Mouse (Mus musculus) heart, adult 2 months (tissue): ENCODE data around the gene Rela. TPM values are rescaled to one million over a fixed set of nuclear protein-coding genes. Genes with fewer than 3 reads are reported as not detected.

Experiments
- DNase-seq, 2 experiments: peaks; one replicate each; pipeline ENCODE4 v3.0.0; 2021
- H3K27ac ChIP-seq: fragments of 200-600 bp; 2 replicates; pipeline ENCODE4 v1.8.1; 2022
- H3K27me3 ChIP-seq: fragments of 200-500 bp; 2 replicates; pipeline ENCODE4 v1.6.1; 2012; ENCODE audit warnings: mild to moderate bottlenecking, low read length, inconsistent platforms, mixed read lengths; ENCODE audit not compliant: control insufficient read depth, insufficient read depth
- H3K36me3 ChIP-seq: fragments of 200-500 bp; 2 replicates; pipeline ENCODE4 v1.6.1; 2012; ENCODE audit warnings: low read length, inconsistent platforms; ENCODE audit not compliant: control insufficient read depth, insufficient read depth
- H3K4me1 ChIP-seq: fragments of 200-500 bp; 2 replicates; pipeline ENCODE4 v1.6.1; 2011; ENCODE audit warnings: low read length; ENCODE audit not compliant: control insufficient read depth, insufficient read depth
- H3K4me3 ChIP-seq: fragments of 200-600 bp; 2 replicates; pipeline ENCODE4 v1.8.1; 2022
- H3K79me2 ChIP-seq: fragments of 200-500 bp; replicated peaks from 2 replicates; pipeline ENCODE4 v1.6.1; 2012; ENCODE audit warnings: mild to moderate bottlenecking, inconsistent platforms, low read length, moderate library complexity, mixed read lengths; ENCODE audit not compliant: control insufficient read depth, insufficient read depth
- H3K9ac ChIP-seq: fragments of 200-500 bp; 2 replicates; pipeline ENCODE4 v1.6.1; 2012; ENCODE audit warnings: low read depth, mild to moderate bottlenecking, control low read depth, inconsistent platforms, low read length, mixed read lengths
- CTCF ChIP-seq: fragments of 200-600 bp; IDR thresholded peaks from 2 replicates; pipeline ENCODE4 v1.8.1; 2022; ENCODE audit warnings: antibody characterized with exemption, mild to moderate bottlenecking, moderate library complexity
- EP300 ChIP-seq: fragments of 200-500 bp; IDR thresholded peaks from 2 replicates; pipeline ENCODE4 v1.6.1; 2011; ENCODE audit warnings: low read depth, low read length, control low read depth; ENCODE audit not compliant: insufficient read depth
- POLR2A ChIP-seq: fragments of 200-500 bp; IDR thresholded peaks from 2 replicates; pipeline ENCODE4 v1.6.1; 2011; ENCODE audit warnings: mild to moderate bottlenecking, low read depth, low read length, control low read depth; ENCODE audit not compliant: insufficient read depth
- WGBS: fragments of 180-500 bp; shearing (Covaris S2); methylation state at CpG from one replicate; pipeline ENCODE4 v1.1.7; 2018; 5-methylcytosine and 5-hydroxymethylcytosine counted together
- intact Hi-C: fragments of 180-260 bp; cut with DNase I; formaldehyde crosslinking; loops from one replicate; pipeline ENCODE4 v1.15.1; 2025
- polyA plus RNA-seq: library from polyadenylated mRNA; depleted of rRNA; stranded (reverse); fragments of >200 nt; gene quantifications from 2 replicates; pipeline ENCODE4 v1.2.3, GENCODE M21; 2012
- total RNA-seq, 2 experiments: library from RNA; stranded (reverse); gene quantifications; 2 replicates each; pipeline ENCODE4 v1.2.3; 2021

The Rela gene
- total and polyA plus RNA-seq, 3 experiments, result 26.8 to 57.2 (median 32.5) TPM

GRCm38 (mm10) chr19:5664669-5665257 is 27.5 kb downstream of the Rela start:
- Histone ChIP-seq H3K4me3 (no peak overlapping the region), H3K36me3 (no peaks in the 10 kb centered on the region), H3K27ac (no peak overlapping the region), H3K9ac (no peak overlapping the region), H3K4me1 (peaks cover 10% of the 10 kb centered on the region), H3K27me3 (no peaks in the 10 kb centered on the region), H3K79me2 (0 out of 2 replicates have a peak, but pooled peaks cover 2% of the 10 kb centered on the region)
- intact Hi-C loops, result no loop called here
- no peak for TF ChIP-seq CTCF
- no peak for TF ChIP-seq POLR2A
- no peak for TF ChIP-seq EP300
- DNase-seq, result no peak
- WGBS, result 93% methylated on average over 10 of the region's 10 CpGs

GRCm38 (mm10) chr19:5665465-5665864 is 28.2 kb downstream of the Rela start:
- no peak for DNase-seq
- intact Hi-C loops, result no loop called here
- 0 out of 2 replicates have a peak, but pooled peaks cover 2% of the 10 kb centered on the region for H3K79me2 ChIP-seq
- no peaks in the 10 kb centered on the region for H3K36me3 ChIP-seq
- TF ChIP-seq EP300, result no peak
- no peak for TF ChIP-seq POLR2A
- no peak for TF ChIP-seq CTCF
- H3K27me3 ChIP-seq, result no peaks in the 10 kb centered on the region
- peaks cover 10% of the 10 kb centered on the region for H3K4me1 ChIP-seq
- 83% methylated on average over 15 of the region's 15 CpGs for WGBS
- H3K27ac ChIP-seq, result no peak overlapping the region
- H3K9ac ChIP-seq, result no peak overlapping the region
- no peak overlapping the region for H3K4me3 ChIP-seq

GRCm38 (mm10) chr19:5666386-5666785 is 29.1 kb downstream of the Rela start:
- DNase-seq, result no peak
- Histone ChIP-seq H3K27ac (no peak overlapping the region), H3K36me3 (no peaks in the 10 kb centered on the region), H3K9ac (no peak overlapping the region), H3K27me3 (no peaks in the 10 kb centered on the region), H3K4me3 (no peak overlapping the region), H3K4me1 (peaks cover 10% of the 10 kb centered on the region), H3K79me2 (no peaks in the 10 kb centered on the region)
- WGBS, result 90% methylated on average over 18 of the region's 18 CpGs
- intact Hi-C loops, result no loop called here
- TF ChIP-seq EP300 (no peak), CTCF (no peak), POLR2A (no peak)

GRCm38 (mm10) chr19:5668372-5668771 is 31.1 kb downstream of the Rela start:
- H3K9ac ChIP-seq, result no peak overlapping the region
- H3K79me2 ChIP-seq, result no peaks in the 10 kb centered on the region
- no peaks in the 10 kb centered on the region for H3K36me3 ChIP-seq
- no peak for DNase-seq
- TF ChIP-seq POLR2A, result no peak
- no peak for TF ChIP-seq CTCF
- no peaks in the 10 kb centered on the region for H3K27me3 ChIP-seq
- H3K4me1 ChIP-seq, result peaks cover 3% of the 10 kb centered on the region; the same call in 1 of the 2 replicates
- WGBS, result 78% methylated on average over 4 of the region's 4 CpGs
- intact Hi-C loops, result no loop called here
- H3K27ac ChIP-seq, result no peak overlapping the region
- no peak overlapping the region for H3K4me3 ChIP-seq

- H3K4me3 ChIP-seq, result no peak overlapping the region
- no peaks in the 10 kb centered on the region for H3K27me3 ChIP-seq
- TF ChIP-seq EP300 (no peak), POLR2A (no peak), CTCF (no peak)
- no peaks in the 10 kb centered on the region for H3K36me3 ChIP-seq
- H3K79me2 ChIP-seq, result no peaks in the 10 kb centered on the region
- H3K9ac ChIP-seq, result no peak overlapping the region
- 50% methylated on average over 4 of the region's 4 CpGs for WGBS
- no peak for DNase-seq
- no peak overlapping the region for H3K27ac ChIP-seq
- intact Hi-C loops, result loop anchor here (10.0 kb wide), 1 partner anchor 296 kb away; the partner anchor contains the start of gene Sart1
- H3K4me1 ChIP-seq, result no peaks in the 10 kb centered on the region
Observed at GRCm38 (mm10) chr19:5680432-5680831, 43.1 kb downstream of the Rela start.

- no peaks in the 10 kb centered on the region for H3K36me3 ChIP-seq
- intact Hi-C loops, result loop anchor here (10.0 kb wide), 1 partner anchor 299 kb away; the partner anchor contains the start of gene Sart1
- DNase-seq, result no peak
- peaks cover 4% of the 10 kb centered on the region; the same call in 1 of the 2 replicates for H3K4me1 ChIP-seq
- H3K4me3 ChIP-seq, result no peak overlapping the region
- H3K27ac ChIP-seq, result no peak overlapping the region
- 95% methylated on average over 12 of the region's 12 CpGs for WGBS
- H3K79me2 ChIP-seq, result no peaks in the 10 kb centered on the region
- H3K27me3 ChIP-seq, result no peaks in the 10 kb centered on the region
- H3K9ac ChIP-seq, result no peak overlapping the region
- TF ChIP-seq CTCF (no peak), EP300 (no peak), POLR2A (no peak)
Observed at GRCm38 (mm10) chr19:5684236-5684635, 47.0 kb downstream of the Rela start.
